Mouse (Mus musculus): ENCODE results near the gene Mettl25. TPM values are rescaled to one million over a fixed set of nuclear protein-coding genes. Genes with fewer than 3 reads are reported as not detected.

Mettl25 gene
- polyA plus RNA-seq, 1 experiment: 3.5 TPM

GRCm38 (mm10) chr10:105842574-105842973, 1.4 kb upstream of the Mettl25 start:
- H3K79me2 ChIP-seq (ENCODE audit: control insufficient read depth, insufficient read depth): peaks cover 31% of the 10 kb centered on the region
- H3K36me3 ChIP-seq (ENCODE audit: control insufficient read depth, insufficient read depth): peaks cover 44% of the 10 kb centered on the region
- H3ac ChIP-seq (ENCODE audit: control insufficient read depth, insufficient read length): no peak overlapping the region
- H3K4me3 ChIP-seq: peak overlapping the region; percentile 98
- no peaks in the 10 kb centered on the region for H3K27me3 ChIP-seq (ENCODE audit: control insufficient read depth, insufficient read depth, insufficient read length)
- H3K4me2 ChIP-seq (ENCODE audit: low read depth): peak overlapping the region; percentile 81
- TF ChIP-seq POLR2A (IDR thresholded peaks at IDR 0.05; ENCODE audit: insufficient read length, low read depth) (no peak), SRF (IDR thresholded peaks at IDR 0.05; ENCODE audit: control insufficient read depth, insufficient read length, low read depth) (no peak), CEBPB (IDR thresholded peaks at IDR 0.05; ENCODE audit: insufficient read depth, poor library complexity, severe bottlenecking) (no peak), MAX (IDR thresholded peaks at IDR 0.05; ENCODE audit: low read depth) (no peak), TCF12 (IDR thresholded peaks at IDR 0.05; ENCODE audit: insufficient read depth, poor library complexity, severe bottlenecking) (no peak), TCF3 (IDR thresholded peaks at IDR 0.05; ENCODE audit: insufficient read length, low read depth) (no peak), USF1 (IDR thresholded peaks at IDR 0.05; ENCODE audit: low read depth) (no peak), POLR2AphosphoS2 (IDR thresholded peaks at IDR 0.05; ENCODE audit: insufficient read length, low read depth) (no peak)

- no peak overlapping the region for H3K4me2 ChIP-seq (ENCODE audit: low read depth)
- no peaks in the 10 kb centered on the region for H3K79me2 ChIP-seq (ENCODE audit: control insufficient read depth, insufficient read depth)
- H3ac ChIP-seq (ENCODE audit: control insufficient read depth, insufficient read length): no peak overlapping the region
- H3K4me3 ChIP-seq: no peak overlapping the region
- H3K36me3 ChIP-seq (ENCODE audit: control insufficient read depth, insufficient read depth): peaks cover 3% of the 10 kb centered on the region
- TF ChIP-seq MYOD1 (IDR thresholded peaks at IDR 0.05; ENCODE audit: control insufficient read depth in 1 of 3, insufficient read length in 2 of 3, low read depth in 2 of 3): no peak
- no peak for TF ChIP-seq TCF12 (IDR thresholded peaks at IDR 0.05; ENCODE audit: insufficient read depth, poor library complexity, severe bottlenecking)
- TF ChIP-seq TCF3 (IDR thresholded peaks at IDR 0.05; ENCODE audit: insufficient read length, low read depth): no peak
- no peak for TF ChIP-seq E2F4 (IDR thresholded peaks at IDR 0.05; ENCODE audit: insufficient read depth)
- TF ChIP-seq POLR2A (IDR thresholded peaks at IDR 0.05; ENCODE audit: insufficient read length, low read depth): no peak
- no peak for TF ChIP-seq SRF (IDR thresholded peaks at IDR 0.05; ENCODE audit: control insufficient read depth, insufficient read length, low read depth)
- no peak for TF ChIP-seq REST (IDR thresholded peaks at IDR 0.05; ENCODE audit: insufficient read depth, insufficient read length)
- TF ChIP-seq CEBPB (IDR thresholded peaks at IDR 0.05; ENCODE audit: insufficient read depth, poor library complexity, severe bottlenecking): no peak
- TF ChIP-seq POLR2AphosphoS2 (IDR thresholded peaks at IDR 0.05; ENCODE audit: insufficient read length, low read depth): no peak
- no peak for TF ChIP-seq MYOG (IDR thresholded peaks at IDR 0.05; ENCODE audit: control insufficient read depth in 1 of 3, insufficient read depth in 1 of 3, insufficient read length in 2 of 3, low read depth in 2 of 3)
- no peak for TF ChIP-seq MAX (IDR thresholded peaks at IDR 0.05; ENCODE audit: low read depth)
- TF ChIP-seq USF1 (IDR thresholded peaks at IDR 0.05; ENCODE audit: low read depth): no peak
- H3K27me3 ChIP-seq (ENCODE audit: control insufficient read depth, insufficient read depth, insufficient read length): no peaks in the 10 kb centered on the region
These were observed 6.5 kb downstream of the Mettl25 start for GRCm38 (mm10) chr10:105834627-105835228.

- no peaks in the 10 kb centered on the region for H3K36me3 ChIP-seq (ENCODE audit: control insufficient read depth, insufficient read depth)
- TF ChIP-seq SRF (IDR thresholded peaks at IDR 0.05; ENCODE audit: control insufficient read depth, insufficient read length, low read depth) (no peak), MYOG (IDR thresholded peaks at IDR 0.05; ENCODE audit: control insufficient read depth in 1 of 3, insufficient read depth in 1 of 3, insufficient read length in 2 of 3, low read depth in 2 of 3) (no peak), POLR2A (IDR thresholded peaks at IDR 0.05; ENCODE audit: insufficient read length, low read depth) (no peak), TCF3 (IDR thresholded peaks at IDR 0.05; ENCODE audit: insufficient read length, low read depth) (no peak), USF1 (IDR thresholded peaks at IDR 0.05; ENCODE audit: low read depth) (no peak), REST (IDR thresholded peaks at IDR 0.05; ENCODE audit: insufficient read depth, insufficient read length) (no peak), CEBPB (IDR thresholded peaks at IDR 0.05; ENCODE audit: insufficient read depth, poor library complexity, severe bottlenecking) (no peak), TCF12 (IDR thresholded peaks at IDR 0.05; ENCODE audit: insufficient read depth, poor library complexity, severe bottlenecking) (no peak), POLR2AphosphoS2 (IDR thresholded peaks at IDR 0.05; ENCODE audit: insufficient read length, low read depth) (no peak), E2F4 (IDR thresholded peaks at IDR 0.05; ENCODE audit: insufficient read depth) (no peak), MYOD1 (IDR thresholded peaks at IDR 0.05; ENCODE audit: control insufficient read depth in 1 of 3, insufficient read length in 2 of 3, low read depth in 2 of 3) (no peak), MAX (IDR thresholded peaks at IDR 0.05; ENCODE audit: low read depth) (no peak)
- H3ac ChIP-seq (ENCODE audit: control insufficient read depth, insufficient read length): no peak overlapping the region
- no peak overlapping the region for H3K4me2 ChIP-seq (ENCODE audit: low read depth)
- H3K4me3 ChIP-seq: no peak overlapping the region
- no peaks in the 10 kb centered on the region for H3K79me2 ChIP-seq (ENCODE audit: control insufficient read depth, insufficient read depth)
- H3K27me3 ChIP-seq (ENCODE audit: control insufficient read depth, insufficient read depth, insufficient read length): no peaks in the 10 kb centered on the region
These were observed 34.7 kb downstream of the Mettl25 start for GRCm38 (mm10) chr10:105806259-105807010.

GRCm38 (mm10) chr10:105803461-105803860, 37.7 kb downstream of the Mettl25 start:
- H3K79me2 ChIP-seq (ENCODE audit: control insufficient read depth, insufficient read depth): no peaks in the 10 kb centered on the region
- H3K36me3 ChIP-seq (ENCODE audit: control insufficient read depth, insufficient read depth): no peaks in the 10 kb centered on the region
- TF ChIP-seq TCF12 (IDR thresholded peaks at IDR 0.05; ENCODE audit: insufficient read depth, poor library complexity, severe bottlenecking): no peak
- no peak for TF ChIP-seq CEBPB (IDR thresholded peaks at IDR 0.05; ENCODE audit: insufficient read depth, poor library complexity, severe bottlenecking)
- H3K4me3 ChIP-seq: no peak overlapping the region
- H3K4me2 ChIP-seq (ENCODE audit: low read depth): no peak overlapping the region
- H3K27me3 ChIP-seq (ENCODE audit: control insufficient read depth, insufficient read depth, insufficient read length): no peaks in the 10 kb centered on the region
- no peak overlapping the region for H3ac ChIP-seq (ENCODE audit: control insufficient read depth, insufficient read length)

- Histone ChIP-seq H3K79me2 (ENCODE audit: control insufficient read depth, insufficient read depth) (no peaks in the 10 kb centered on the region), H3ac (ENCODE audit: control insufficient read depth, insufficient read length) (no peak overlapping the region), H3K36me3 (ENCODE audit: control insufficient read depth, insufficient read depth) (no peaks in the 10 kb centered on the region), H3K27me3 (ENCODE audit: control insufficient read depth, insufficient read depth, insufficient read length) (no peaks in the 10 kb centered on the region), H3K4me2 (ENCODE audit: low read depth) (no peak overlapping the region), H3K4me3 (no peak overlapping the region)
- no peak for TF ChIP-seq USF1 (IDR thresholded peaks at IDR 0.05; ENCODE audit: low read depth)
- TF ChIP-seq REST (IDR thresholded peaks at IDR 0.05; ENCODE audit: insufficient read depth, insufficient read length): no peak
- no peak for TF ChIP-seq CEBPB (IDR thresholded peaks at IDR 0.05; ENCODE audit: insufficient read depth, poor library complexity, severe bottlenecking)
- TF ChIP-seq TCF3 (IDR thresholded peaks at IDR 0.05; ENCODE audit: insufficient read length, low read depth): no peak
- TF ChIP-seq E2F4 (IDR thresholded peaks at IDR 0.05; ENCODE audit: insufficient read depth): no peak
- TF ChIP-seq POLR2A (IDR thresholded peaks at IDR 0.05; ENCODE audit: insufficient read length, low read depth): no peak
- no peak for TF ChIP-seq SRF (IDR thresholded peaks at IDR 0.05; ENCODE audit: control insufficient read depth, insufficient read length, low read depth)
These were observed 39.0 kb downstream of the Mettl25 start for GRCm38 (mm10) chr10:105802132-105802531.
